Mouse (Mus musculus): Measurements from ENCODE around the gene Bmp5. TPM values are rescaled to one million over a fixed set of nuclear protein-coding genes. Genes with fewer than 3 reads are reported as not detected.
"Not testable (repeated sequence)": the region's sequence is repeated elsewhere in the genome, so short reads cannot be mapped to it uniquely, and the experiment has no call there.

Bmp5 gene
- polyA plus RNA-seq, 1 experiment from 2014 or later: 8.4 TPM

DNA sequence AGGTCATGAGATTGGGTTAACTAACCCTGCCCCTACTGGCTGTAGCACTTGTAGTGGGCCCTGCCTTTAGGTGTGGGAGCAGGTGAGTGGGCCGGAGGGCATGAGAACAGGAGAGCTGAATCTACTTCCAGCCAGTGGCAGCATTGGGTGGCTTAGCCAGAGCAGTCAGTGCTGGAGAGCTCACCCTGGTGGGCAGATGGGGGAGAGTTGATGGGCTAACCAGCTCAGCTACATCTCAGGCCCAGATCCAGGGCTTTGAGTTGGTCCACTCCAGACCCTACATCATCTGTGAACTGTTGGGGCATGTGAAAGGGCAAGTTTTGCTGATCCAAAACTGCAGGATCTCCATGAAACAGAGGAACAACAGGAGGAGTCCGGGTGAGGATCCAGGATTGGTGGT, 8.4 kb downstream of the Bmp5 start:
- Histone ChIP-seq H3K27ac (no peak overlapping the region), H3K9ac (replicated peaks) (no peak overlapping the region), H3K9me3 (no peaks in the 10 kb centered on the region), H3K4me1 (replicated peaks) (peaks cover 26% of the 10 kb centered on the region), H3K27me3 (no peaks in the 10 kb centered on the region), H3K4me3 (replicated peaks) (no peak overlapping the region), H3K36me3 (no peaks in the 10 kb centered on the region), H3K4me2 (no peak overlapping the region)
- ATAC-seq (ENCODE audit: insufficient number of reproducible peaks, insufficient read depth, low FRiP score, low TSS enrichment, low read depth): no peak
- WGBS: 88% methylated on average over 2 of the region's 2 CpGs

DNA sequence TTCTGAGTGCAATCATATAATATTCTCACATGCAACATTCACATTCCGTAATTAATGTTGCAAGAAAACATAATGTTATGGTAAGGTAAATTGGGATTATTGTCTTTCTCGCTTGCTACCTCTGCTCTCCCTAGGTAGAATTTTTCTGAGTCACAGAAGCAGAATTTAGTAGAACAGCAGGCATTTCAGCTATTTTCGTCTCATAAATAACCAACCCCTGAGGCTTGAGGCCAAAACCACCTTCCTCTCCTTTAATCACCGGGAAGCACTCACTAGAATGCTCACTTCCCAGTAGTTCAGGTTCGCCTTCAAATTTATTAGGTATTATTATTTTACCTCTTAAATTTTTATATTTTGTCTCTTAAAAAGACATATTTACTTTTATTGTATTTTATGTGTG, 10.8 kb downstream of the Bmp5 start:
- Histone ChIP-seq H3K4me2 (no peak overlapping the region), H3K9ac (replicated peaks) (no peak overlapping the region), H3K9me3 (no peaks in the 10 kb centered on the region), H3K27ac (no peak overlapping the region), H3K27me3 (no peaks in the 10 kb centered on the region), H3K4me3 (replicated peaks) (no peak overlapping the region), H3K36me3 (no peaks in the 10 kb centered on the region), H3K4me1 (replicated peaks) (peaks cover 19% of the 10 kb centered on the region)
- ATAC-seq (ENCODE audit: insufficient number of reproducible peaks, insufficient read depth, low FRiP score, low TSS enrichment, low read depth): no peak
- 58% methylated on average over 5 of the region's 5 CpGs for WGBS

DNA sequence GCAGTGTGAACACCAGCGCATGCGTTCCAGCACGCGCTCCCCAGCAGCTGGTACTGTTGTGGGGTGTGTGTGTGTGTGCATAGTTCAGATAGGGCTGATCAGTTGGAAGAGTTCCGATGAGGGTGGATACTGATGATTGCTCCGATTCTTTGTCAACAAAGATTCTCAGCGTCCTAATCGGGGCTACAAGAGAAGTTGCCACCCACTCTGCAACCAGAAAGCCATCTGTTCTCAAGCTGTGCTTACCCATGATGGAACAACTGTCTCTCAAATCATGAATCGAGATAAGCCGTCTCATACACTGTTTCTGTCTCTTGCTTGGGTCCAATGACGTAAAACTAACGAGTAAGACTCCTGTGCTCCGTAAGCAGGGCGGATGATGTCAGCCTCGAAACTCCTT, 12.0 kb downstream of the Bmp5 start:
- H3K27ac ChIP-seq: no peak overlapping the region

DNA sequence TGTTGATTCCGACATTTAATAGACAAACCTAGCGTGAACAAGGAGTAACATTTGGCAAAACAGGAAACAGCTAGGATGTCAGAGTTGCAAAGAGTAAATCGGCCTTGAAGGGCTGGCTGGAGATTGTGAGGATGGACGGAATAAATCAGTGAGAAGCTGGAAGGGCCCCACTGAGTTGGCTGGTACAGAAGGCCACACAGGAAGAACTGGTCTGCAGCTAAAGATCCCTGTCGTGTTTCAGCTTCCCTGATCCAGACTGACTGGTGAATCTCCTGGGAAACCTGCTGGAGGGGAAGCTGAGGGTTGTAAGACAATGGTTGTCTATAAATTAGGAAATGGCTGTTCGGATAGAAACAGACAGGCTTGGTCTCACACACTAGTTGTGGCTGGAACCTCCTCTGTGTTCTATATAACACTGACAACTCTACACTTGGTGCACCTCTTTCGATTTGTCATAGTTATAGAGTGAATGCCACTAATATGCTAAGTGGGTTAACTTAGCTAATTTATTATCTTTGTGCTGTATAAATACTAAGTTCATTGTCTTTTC, 14.8 kb downstream of the Bmp5 start:
- ATAC-seq (ENCODE audit: insufficient number of reproducible peaks, insufficient read depth, low FRiP score, low TSS enrichment, low read depth): no peak
- H3K4me1 ChIP-seq (replicated peaks): peaks cover 12% of the 10 kb centered on the region; the same call in 1 of the 2 replicates
- H3K9me3 ChIP-seq: no peaks in the 10 kb centered on the region
- H3K27ac ChIP-seq: no peak overlapping the region
- H3K9ac ChIP-seq (replicated peaks): no peak overlapping the region
- no peak overlapping the region for H3K4me2 ChIP-seq
- no peaks in the 10 kb centered on the region for H3K27me3 ChIP-seq
- no peak overlapping the region for H3K4me3 ChIP-seq (replicated peaks)
- WGBS: 57% methylated on average over 7 of the region's 7 CpGs
- H3K36me3 ChIP-seq: no peaks in the 10 kb centered on the region

More for the DNA sequence above, 12.0 kb downstream of the Bmp5 start:
- Histone ChIP-seq H3K4me3 (replicated peaks) (no peak overlapping the region), H3K9me3 (no peaks in the 10 kb centered on the region), H3K36me3 (no peaks in the 10 kb centered on the region), H3K9ac (replicated peaks) (no peak overlapping the region), H3K27me3 (no peaks in the 10 kb centered on the region), H3K4me1 (replicated peaks) (peaks cover 12% of the 10 kb centered on the region; the same call in 1 of the 2 replicates), H3K4me2 (no peak overlapping the region)
- 87% methylated on average over 15 of the region's 15 CpGs for WGBS
- no peak for ATAC-seq (ENCODE audit: insufficient number of reproducible peaks, insufficient read depth, low FRiP score, low TSS enrichment, low read depth)

DNA sequence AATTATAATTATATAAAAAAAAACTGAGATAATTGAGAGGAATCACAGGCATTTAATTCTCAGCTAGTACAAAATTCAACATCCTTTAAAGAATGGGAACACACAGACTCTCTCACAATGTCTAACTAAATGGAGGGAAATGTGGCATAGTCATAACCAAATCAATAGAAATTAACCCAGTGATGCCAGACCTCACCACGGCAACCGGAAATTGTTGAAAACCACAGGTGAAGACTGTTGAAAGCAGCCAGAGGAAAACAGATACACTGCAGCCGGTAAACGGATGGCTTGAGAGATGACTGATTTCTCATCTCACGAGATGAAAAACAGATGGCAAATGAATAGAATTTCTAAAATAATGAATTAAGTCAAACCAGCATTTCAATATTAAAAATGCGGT, 29.8 kb downstream of the Bmp5 start:
- no peaks in the 10 kb centered on the region for H3K9me3 ChIP-seq
- WGBS: 82% methylated on average over 6 of the region's 6 CpGs
- no peak overlapping the region for H3K4me2 ChIP-seq
- no peak overlapping the region for H3K27ac ChIP-seq
- H3K4me1 ChIP-seq (replicated peaks): 0 out of 2 replicates have a peak, but pooled peaks cover 2% of the 10 kb centered on the region
- no peak overlapping the region for H3K9ac ChIP-seq (replicated peaks)
- no peak overlapping the region for H3K4me3 ChIP-seq (replicated peaks)
- ATAC-seq (ENCODE audit: insufficient number of reproducible peaks, insufficient read depth, low FRiP score, low TSS enrichment, low read depth): no peak
- no peaks in the 10 kb centered on the region for H3K36me3 ChIP-seq
- H3K27me3 ChIP-seq: no peaks in the 10 kb centered on the region

DNA sequence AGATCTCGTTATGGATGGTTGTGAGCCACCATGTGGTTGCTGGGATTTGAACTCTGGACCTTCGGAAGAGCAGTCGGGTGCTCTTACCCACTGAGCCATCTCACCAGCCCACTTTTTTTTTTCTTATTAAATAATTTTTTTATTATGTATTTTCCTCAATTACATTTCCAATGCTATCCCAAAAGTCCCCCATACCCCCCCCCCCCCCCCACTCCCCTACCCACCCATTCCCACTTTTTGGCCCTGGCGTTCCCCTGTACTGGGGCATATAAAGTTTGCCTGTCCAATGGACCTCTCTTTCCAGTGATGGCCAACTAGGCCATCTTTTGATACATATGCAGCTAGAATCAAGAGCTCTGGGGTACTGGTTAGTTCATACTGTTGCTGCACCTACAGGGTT, 33.0 kb downstream of the Bmp5 start:
- H3K9me3 ChIP-seq; H3K9ac ChIP-seq (replicated peaks); H3K4me3 ChIP-seq (replicated peaks); H3K36me3 ChIP-seq; H3K27me3 ChIP-seq; H3K27ac ChIP-seq; H3K4me2 ChIP-seq; H3K4me1 ChIP-seq (replicated peaks): not testable (repeated sequence)
- ATAC-seq (ENCODE audit: insufficient number of reproducible peaks, insufficient read depth, low FRiP score, low TSS enrichment, low read depth): 0 out of 2 replicates have a peak, but pooled peaks have one; percentile 68
- 97% methylated on average over 3 of the region's 4 CpGs for WGBS

DNA sequence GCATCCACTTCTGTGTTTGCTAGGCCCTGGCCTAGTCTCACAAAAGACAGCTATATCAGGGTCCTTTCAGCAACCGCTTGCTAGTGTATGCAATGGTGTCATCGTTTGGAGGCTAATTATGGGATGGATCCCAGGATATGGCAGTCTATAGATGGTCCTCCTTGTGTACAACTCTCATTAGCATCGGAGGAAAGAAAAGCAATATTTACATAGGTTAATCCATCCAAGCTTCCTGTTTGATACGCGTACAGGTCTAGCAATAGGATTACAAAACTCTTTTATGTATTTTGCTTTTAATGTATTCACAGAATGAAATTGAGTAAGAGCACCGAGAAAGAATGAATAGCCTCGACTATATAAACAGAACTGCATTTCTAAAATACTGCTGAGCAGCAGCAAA, 33.5 kb downstream of the Bmp5 start:
- no peak for ATAC-seq (ENCODE audit: insufficient number of reproducible peaks, insufficient read depth, low FRiP score, low TSS enrichment, low read depth)
- H3K4me2 ChIP-seq: no peak overlapping the region
- no peak overlapping the region for H3K4me3 ChIP-seq (replicated peaks)
- 88% methylated on average over 7 of the region's 7 CpGs for WGBS
- H3K9me3 ChIP-seq: no peaks in the 10 kb centered on the region
- no peak overlapping the region for H3K9ac ChIP-seq (replicated peaks)
- no peak overlapping the region for H3K27ac ChIP-seq
- H3K36me3 ChIP-seq: no peaks in the 10 kb centered on the region
- no peaks in the 10 kb centered on the region for H3K27me3 ChIP-seq
- H3K4me1 ChIP-seq (replicated peaks): no peaks in the 10 kb centered on the region

DNA sequence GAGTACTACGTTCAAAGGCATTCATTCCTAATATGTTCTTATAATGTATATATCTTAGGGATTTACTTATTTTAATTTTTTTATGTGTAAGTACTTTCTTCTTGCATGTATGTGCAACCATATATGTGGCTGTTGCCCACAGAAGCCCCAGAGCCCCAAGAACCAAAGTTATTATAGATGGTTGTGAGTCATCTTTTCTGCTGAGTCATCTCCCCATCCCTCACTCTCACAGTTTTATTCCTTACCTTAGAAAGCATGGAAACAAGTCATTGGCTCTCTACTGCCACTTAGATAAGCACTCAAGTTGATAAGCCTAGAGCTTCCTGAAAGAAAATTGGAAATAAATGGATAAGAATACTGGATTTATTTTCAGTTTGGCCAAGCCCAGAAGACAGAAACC, 40.0 kb downstream of the Bmp5 start:
- no peak for ATAC-seq (ENCODE audit: insufficient number of reproducible peaks, insufficient read depth, low FRiP score, low TSS enrichment, low read depth)
- H3K36me3 ChIP-seq: no peaks in the 10 kb centered on the region
- no peak overlapping the region for H3K27ac ChIP-seq
- no peaks in the 10 kb centered on the region for H3K4me1 ChIP-seq (replicated peaks)
- no peak overlapping the region for H3K4me2 ChIP-seq
- H3K4me3 ChIP-seq (replicated peaks): no peak overlapping the region
- H3K9me3 ChIP-seq: no peaks in the 10 kb centered on the region
- 91% methylated on average over 1 of the region's 1 CpGs for WGBS
- no peak overlapping the region for H3K9ac ChIP-seq (replicated peaks)
- H3K27me3 ChIP-seq: no peaks in the 10 kb centered on the region

DNA sequence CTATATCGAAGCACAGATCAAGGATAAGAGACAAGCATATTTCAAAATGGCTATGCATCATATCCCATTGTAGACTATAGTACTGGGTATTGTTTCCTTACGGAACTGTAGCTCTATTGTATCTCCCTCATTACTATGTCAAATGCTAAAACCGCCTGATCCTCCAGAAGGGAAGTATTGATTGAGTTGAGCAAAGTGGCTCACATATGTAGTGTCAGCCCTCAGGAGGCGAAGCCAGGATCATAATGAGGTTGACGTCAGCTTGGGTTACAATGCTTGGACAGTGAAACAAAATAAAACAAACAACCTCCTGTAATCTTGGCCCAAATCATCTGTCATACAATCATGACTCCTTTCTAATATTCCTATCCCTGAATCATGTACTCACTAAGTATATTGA, 43.2 kb downstream of the Bmp5 start:
- Histone ChIP-seq H3K4me3 (replicated peaks) (no peak overlapping the region), H3K36me3 (no peaks in the 10 kb centered on the region)
- 88% methylated on average over 5 of the region's 5 CpGs for whole genome bisulfite sequencing

DNA sequence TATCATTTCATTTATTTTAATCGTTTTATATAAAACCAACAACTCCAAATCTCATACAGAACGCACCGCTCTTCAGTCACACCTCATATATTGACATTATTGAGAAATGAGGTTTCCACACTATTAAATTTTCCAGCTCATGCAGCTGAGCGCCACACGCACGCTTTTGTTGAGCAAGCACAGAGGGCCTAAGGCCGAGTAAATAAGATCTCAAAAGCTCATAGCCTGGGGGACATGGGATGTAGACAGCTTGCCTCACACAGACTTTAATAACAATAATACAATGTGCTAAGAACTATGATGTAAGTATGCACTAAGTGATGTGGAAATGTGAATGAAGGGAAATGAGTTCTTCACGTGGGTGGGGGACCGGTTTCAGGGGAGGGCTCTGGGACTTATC, 57.3 kb downstream of the Bmp5 start:
- ATAC-seq (ENCODE audit: insufficient number of reproducible peaks, insufficient read depth, low FRiP score, low TSS enrichment, low read depth): peak; percentile 76; the same call in 1 of the 2 replicates
- Histone ChIP-seq H3K4me3 (replicated peaks) (no peak overlapping the region), H3K4me1 (replicated peaks) (no peaks in the 10 kb centered on the region), H3K9me3 (no peaks in the 10 kb centered on the region), H3K36me3 (no peaks in the 10 kb centered on the region), H3K27ac (no peak overlapping the region), H3K27me3 (no peaks in the 10 kb centered on the region), H3K4me2 (no peak overlapping the region), H3K9ac (replicated peaks) (no peak overlapping the region)
- WGBS: 69% methylated on average over 9 of the region's 9 CpGs

More for the DNA sequence above, 43.2 kb downstream of the Bmp5 start:
- Histone ChIP-seq H3K27ac (no peak overlapping the region), H3K27me3 (no peaks in the 10 kb centered on the region), H3K4me1 (replicated peaks) (no peaks in the 10 kb centered on the region), H3K9me3 (no peaks in the 10 kb centered on the region), H3K4me2 (no peak overlapping the region), H3K9ac (replicated peaks) (no peak overlapping the region)
- no peak for ATAC-seq (ENCODE audit: insufficient number of reproducible peaks, insufficient read depth, low FRiP score, low TSS enrichment, low read depth)

DNA sequence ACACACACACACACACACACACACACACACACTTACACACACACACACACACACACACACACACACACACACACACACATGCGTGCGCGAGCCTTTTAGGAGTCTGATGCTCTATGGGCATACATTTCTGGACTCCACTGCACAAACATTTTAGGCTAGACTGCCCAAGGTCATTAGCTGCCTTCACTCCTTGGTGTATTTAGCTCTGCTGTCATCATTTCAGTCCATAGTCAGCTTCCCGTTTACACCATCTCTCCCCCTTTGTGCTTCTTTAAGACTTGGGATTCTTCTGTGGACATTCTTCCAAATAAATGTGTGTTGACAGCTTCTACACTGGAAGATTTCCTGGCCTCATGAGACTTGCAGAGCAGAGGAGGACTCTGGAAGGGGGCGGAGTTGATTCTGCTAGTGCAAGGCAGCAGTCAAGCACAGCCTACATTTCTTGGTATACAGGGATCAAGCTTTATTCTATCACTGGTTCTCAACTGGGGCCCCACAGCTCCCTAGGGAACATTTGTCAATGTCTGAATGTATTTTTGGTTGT, 58.1 kb downstream of the Bmp5 start:
- H3K4me2 ChIP-seq: no peak overlapping the region
- H3K36me3 ChIP-seq: no peaks in the 10 kb centered on the region
- no peak for ATAC-seq (ENCODE audit: insufficient number of reproducible peaks, insufficient read depth, low FRiP score, low TSS enrichment, low read depth)
- WGBS: 86% methylated on average over 5 of the region's 5 CpGs
- no peak overlapping the region for H3K4me3 ChIP-seq (replicated peaks)
- no peaks in the 10 kb centered on the region for H3K9me3 ChIP-seq
- H3K27me3 ChIP-seq: no peaks in the 10 kb centered on the region
- H3K27ac ChIP-seq: no peak overlapping the region
- H3K4me1 ChIP-seq (replicated peaks): no peaks in the 10 kb centered on the region
- no peak overlapping the region for H3K9ac ChIP-seq (replicated peaks)

DNA sequence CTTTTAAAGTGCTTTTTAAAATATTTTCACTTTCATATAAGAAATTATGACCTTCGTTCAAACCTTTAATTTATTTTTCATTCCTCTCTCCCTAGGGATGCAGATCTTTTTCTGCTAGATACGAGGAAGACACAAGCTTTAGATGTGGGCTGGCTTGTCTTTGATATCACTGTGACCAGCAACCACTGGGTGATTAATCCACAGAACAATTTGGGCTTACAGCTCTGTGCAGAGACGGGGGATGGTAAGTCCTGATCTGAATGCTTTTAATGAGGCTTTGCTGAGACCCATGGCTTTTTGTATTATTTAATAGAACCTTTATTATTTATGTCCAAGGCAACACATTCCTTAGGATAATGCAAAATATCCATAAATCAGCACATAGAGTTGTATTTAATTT, 64.3 kb downstream of the Bmp5 start:
- no peaks in the 10 kb centered on the region for H3K4me1 ChIP-seq (replicated peaks)
- no peaks in the 10 kb centered on the region for H3K36me3 ChIP-seq
- H3K4me3 ChIP-seq (replicated peaks): no peak overlapping the region
- ATAC-seq (ENCODE audit: insufficient number of reproducible peaks, insufficient read depth, low FRiP score, low TSS enrichment, low read depth): no peak
- no peak overlapping the region for H3K27ac ChIP-seq
- H3K4me2 ChIP-seq: no peak overlapping the region
- 63% methylated on average over 3 of the region's 3 CpGs for WGBS
- H3K27me3 ChIP-seq: no peaks in the 10 kb centered on the region
- no peaks in the 10 kb centered on the region for H3K9me3 ChIP-seq
- H3K9ac ChIP-seq (replicated peaks): no peak overlapping the region

Data from limb, embryonic 12.5 days (tissue).